Mouse (Mus musculus): ENCODE measurements around the gene Tgfbr1. TPM values are rescaled to one million over a fixed set of nuclear protein-coding genes. Genes with fewer than 3 reads are reported as not detected.
A peak's percentile ranks its signal among the peaks of the same experiment; 100 is the strongest.
"Not testable (repeated sequence)": the region's sequence is repeated elsewhere in the genome, so short reads cannot be mapped to it uniquely, and the experiment has no call there.

The Tgfbr1 gene
- total RNA-seq, 2 experiments from 2014 or later, result 25.3 to 25.9 TPM

- DNase-seq, result no peak
Measured at GRCm38 (mm10) chr4:47349759-47350158, 3.3 kb upstream of the Tgfbr1 start.

- DNase-seq, result no peak
Measured at GRCm38 (mm10) chr4:47351386-47352049, 1.5 kb upstream of the Tgfbr1 start.

- DNase-seq, result peak; percentile 56 to 70
Measured at GRCm38 (mm10) chr4:47352061-47352661, 861 bp upstream of the Tgfbr1 start.

GRCm38 (mm10) chr4:47353416-47354111 lies 542 bp downstream of the Tgfbr1 start:
- DNase-seq, result peak; percentile 33 to 38

- no peak for DNase-seq
Measured at GRCm38 (mm10) chr4:47354304-47354703, 1.3 kb downstream of the Tgfbr1 start.

- DNase-seq, result no peak
Measured at GRCm38 (mm10) chr4:47362662-47363061, 9.6 kb downstream of the Tgfbr1 start.

GRCm38 (mm10) chr4:47363134-47363533 lies 10.1 kb downstream of the Tgfbr1 start:
- DNase-seq, result no peak

- DNase-seq, result no peak
Measured at GRCm38 (mm10) chr4:47368717-47369116, 15.7 kb downstream of the Tgfbr1 start.

- no peak for DNase-seq
Measured at GRCm38 (mm10) chr4:47378716-47379115, 25.7 kb downstream of the Tgfbr1 start.

- DNase-seq, result no peak
Measured at GRCm38 (mm10) chr4:47382426-47382825, 29.4 kb downstream of the Tgfbr1 start.

GRCm38 (mm10) chr4:47391926-47392325 lies 38.9 kb downstream of the Tgfbr1 start:
- not testable (repeated sequence) for DNase-seq

GRCm38 (mm10) chr4:47396251-47396650 lies 43.2 kb downstream of the Tgfbr1 start:
- no peak for DNase-seq

- DNase-seq, result no peak
Measured at GRCm38 (mm10) chr4:47397951-47398687, 45.1 kb downstream of the Tgfbr1 start.

- no peak for DNase-seq
Measured at GRCm38 (mm10) chr4:47399824-47400223, 46.8 kb downstream of the Tgfbr1 start.

- no peak for DNase-seq
Measured at GRCm38 (mm10) chr4:47400314-47400713, 47.3 kb downstream of the Tgfbr1 start.

GRCm38 (mm10) chr4:47402200-47402599 lies 49.2 kb downstream of the Tgfbr1 start:
- DNase-seq, result no peak

- DNase-seq, result no peak
Measured at GRCm38 (mm10) chr4:47404536-47404935, 51.5 kb downstream of the Tgfbr1 start.

GRCm38 (mm10) chr4:47407161-47407560 lies 54.1 kb downstream of the Tgfbr1 start:
- DNase-seq, result no peak

GRCm38 (mm10) chr4:47417871-47418270 lies 64.8 kb downstream of the Tgfbr1 start:
- no peak for DNase-seq

- no peak for DNase-seq
Measured at GRCm38 (mm10) chr4:47419268-47419973, 66.4 kb downstream of the Tgfbr1 start.

GRCm38 (mm10) chr4:47420191-47420590 lies 67.2 kb downstream of the Tgfbr1 start:
- no peak for DNase-seq

GRCm38 (mm10) chr4:47422194-47422593 lies 69.2 kb downstream of the Tgfbr1 start:
- no peak for DNase-seq

All from layer of hippocampus, postnatal 36 days (tissue).